Mouse (Mus musculus) lung, postnatal 25 days (tissue): ENCODE data around the gene Crebl2.

ENCODE experiments used
- DNase-seq: peaks from one replicate; pipeline ENCODE4 v3.0.0; 2022; ENCODE audit warnings: low spot score

Gene Crebl2

DNA sequence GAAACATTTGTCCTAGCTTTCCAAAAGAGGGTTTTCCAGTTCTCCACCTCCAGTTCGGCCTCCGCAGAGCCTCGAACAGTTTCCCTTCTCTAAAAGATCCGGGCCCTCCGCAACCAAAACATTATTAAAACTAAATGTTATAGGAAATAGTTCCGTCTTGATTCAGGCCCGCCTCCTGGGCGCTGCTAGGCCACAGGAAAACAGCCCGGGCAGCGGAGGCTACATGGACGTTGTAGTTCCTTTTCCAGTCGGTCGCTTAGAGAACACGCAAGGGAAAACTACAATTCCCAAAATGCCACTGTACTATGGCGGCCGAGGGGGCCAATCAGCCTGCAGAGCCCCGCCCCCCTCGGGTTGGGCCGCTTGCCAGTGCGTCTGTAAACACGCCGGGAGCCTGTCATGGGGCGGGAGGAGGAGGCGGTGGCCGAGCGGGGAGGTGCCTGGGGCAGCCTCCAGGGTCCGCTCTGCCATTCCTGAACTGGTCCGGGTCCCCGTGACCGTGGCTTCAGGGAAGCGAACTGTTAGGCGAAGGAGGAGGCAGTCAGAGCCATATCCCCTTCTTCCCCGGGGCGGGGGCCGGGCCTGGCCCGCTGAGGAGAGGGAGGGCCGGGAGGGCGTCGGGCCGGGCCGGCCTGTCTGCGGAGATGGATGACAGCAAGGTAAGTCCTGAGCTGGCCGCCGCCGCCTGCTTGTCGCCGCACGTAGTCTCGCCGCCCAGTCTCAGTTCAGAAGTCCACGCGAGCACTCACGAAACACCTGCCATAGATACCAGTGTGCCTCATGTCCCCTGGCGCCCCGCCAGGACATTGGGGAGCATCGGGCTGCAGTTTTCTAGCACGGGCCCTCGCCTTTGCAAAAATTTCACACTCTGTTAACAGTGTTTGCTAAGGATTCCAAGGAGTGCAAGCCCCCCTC lies at the start of gene Crebl2:
Crebl2 (plus strand) TSS at position 369 of the 915 bp plus-strand sequence.
- DNase-seq = peak; percentile 99

DNA sequence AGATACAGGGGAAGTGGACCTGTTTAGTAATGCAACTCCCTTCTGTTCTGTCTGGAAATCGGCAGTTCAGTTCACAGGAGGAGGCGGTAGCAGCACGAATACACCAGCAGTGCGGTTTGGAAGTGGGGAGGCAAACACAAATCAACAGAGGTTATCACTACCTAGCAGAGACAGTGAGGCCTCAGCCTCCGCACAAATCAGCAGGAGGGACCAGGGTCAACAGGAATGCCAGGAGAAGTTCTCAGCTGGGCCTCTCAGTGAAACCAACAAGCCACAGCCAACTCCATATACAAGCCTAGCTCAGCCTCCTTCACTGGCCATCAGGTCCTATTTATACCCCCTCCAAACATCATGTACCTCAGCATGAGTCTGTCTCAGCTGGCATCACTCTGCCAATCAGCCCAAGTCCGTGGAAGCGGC lies 48.5 kb upstream of the Crebl2 start:
- DNase-seq = no peak

DNA sequence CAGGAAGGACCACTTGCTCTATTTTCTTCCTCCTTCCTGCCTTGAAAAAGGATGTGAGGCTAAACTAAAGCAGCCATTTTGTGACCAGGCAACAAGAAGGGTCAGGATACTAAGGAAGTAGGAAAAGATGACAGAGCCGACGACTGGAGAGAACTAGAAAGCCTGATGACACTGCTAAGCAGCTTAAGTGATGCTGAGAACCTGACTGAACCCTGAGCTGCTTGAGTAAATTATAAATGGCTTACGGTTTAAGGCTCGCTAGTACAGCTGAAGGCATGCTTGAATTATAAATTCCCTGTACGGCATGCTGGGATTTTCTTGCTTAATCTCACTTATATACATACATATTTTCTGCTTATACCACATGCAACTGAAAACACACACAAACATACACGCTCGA lies 47.1 kb upstream of the Crebl2 start:
- DNase-seq = no peak

DNA sequence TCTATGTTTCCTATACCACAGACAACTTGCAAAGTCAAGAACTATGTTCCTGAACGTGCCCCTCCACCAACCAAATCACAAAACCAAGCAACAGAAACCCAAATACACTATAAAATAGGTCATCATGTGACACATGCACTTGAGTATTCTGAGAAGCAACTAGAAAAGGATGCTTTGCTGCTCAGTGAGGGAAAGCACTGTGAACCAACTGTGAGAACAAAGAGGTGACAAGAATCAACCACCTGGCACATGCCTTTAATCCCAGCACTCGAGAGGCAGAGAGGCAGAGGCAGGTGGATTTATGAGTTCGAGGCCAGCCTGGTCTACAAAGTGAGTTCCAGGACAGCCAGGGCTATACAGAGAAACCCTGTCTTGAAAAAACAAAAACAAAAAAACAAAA lies 43.5 kb upstream of the Crebl2 start:
- no peak for DNase-seq

DNA sequence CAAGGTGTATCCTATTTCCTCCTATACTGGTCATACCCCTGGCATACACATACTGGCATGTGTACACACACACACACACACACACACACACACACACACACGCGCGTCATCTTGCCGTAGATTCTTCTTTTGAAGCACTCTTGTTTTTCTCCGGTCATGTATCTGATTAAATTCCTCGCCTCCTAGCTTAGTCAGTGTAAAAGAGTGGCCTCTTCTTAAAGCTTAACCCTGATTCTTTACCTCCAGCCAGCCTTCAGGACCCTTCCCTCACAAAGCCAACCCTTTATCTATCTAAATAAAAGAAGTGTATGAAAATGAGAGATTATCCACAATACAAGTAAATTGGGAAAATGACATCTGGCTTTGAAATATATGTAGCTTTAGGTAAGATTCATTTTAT lies 40.9 kb upstream of the Crebl2 start:
- DNase-seq = no peak

DNA sequence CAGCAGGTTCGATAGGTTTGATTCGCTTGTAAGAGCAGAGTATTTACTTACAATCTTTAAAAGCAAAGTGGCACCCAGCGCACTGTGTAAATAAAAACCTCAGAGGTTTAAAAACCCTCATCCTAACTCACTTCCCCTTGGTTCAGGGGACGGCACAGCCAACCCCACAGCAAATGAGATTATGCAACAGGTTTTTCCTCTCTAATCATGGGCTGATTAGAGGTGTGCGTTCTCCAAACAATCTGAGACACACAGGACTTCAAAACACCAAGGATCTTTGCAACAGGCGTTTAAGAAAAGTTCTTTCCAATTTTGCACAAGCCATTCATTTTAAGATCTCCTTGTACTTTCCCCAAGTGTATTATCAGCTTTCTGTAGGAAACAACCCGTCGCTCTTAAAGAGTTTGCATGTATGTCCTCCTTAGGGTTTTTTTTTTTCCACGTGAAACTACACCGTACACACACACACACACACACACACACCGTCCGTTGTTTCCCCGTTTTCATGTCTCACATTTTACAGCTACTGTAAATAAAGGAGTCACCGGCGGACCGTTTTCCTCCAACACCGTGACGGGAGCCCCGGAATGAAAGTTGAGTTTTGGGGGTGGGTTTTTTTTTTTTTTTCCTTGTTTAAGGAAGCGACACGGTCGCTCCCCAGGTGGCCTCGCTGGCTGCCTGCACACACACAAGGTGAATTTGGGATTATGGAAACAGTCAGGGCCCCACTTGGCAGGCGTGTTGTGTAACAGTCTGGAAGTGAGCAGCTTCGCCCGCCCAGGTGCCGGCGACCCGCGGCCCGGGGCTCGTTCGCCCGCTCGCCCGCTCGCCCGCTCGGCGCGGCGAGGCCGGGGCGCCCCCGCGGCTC lies 38.5 kb upstream of the Crebl2 start:
- DNase-seq = peak; percentile 83

DNA sequence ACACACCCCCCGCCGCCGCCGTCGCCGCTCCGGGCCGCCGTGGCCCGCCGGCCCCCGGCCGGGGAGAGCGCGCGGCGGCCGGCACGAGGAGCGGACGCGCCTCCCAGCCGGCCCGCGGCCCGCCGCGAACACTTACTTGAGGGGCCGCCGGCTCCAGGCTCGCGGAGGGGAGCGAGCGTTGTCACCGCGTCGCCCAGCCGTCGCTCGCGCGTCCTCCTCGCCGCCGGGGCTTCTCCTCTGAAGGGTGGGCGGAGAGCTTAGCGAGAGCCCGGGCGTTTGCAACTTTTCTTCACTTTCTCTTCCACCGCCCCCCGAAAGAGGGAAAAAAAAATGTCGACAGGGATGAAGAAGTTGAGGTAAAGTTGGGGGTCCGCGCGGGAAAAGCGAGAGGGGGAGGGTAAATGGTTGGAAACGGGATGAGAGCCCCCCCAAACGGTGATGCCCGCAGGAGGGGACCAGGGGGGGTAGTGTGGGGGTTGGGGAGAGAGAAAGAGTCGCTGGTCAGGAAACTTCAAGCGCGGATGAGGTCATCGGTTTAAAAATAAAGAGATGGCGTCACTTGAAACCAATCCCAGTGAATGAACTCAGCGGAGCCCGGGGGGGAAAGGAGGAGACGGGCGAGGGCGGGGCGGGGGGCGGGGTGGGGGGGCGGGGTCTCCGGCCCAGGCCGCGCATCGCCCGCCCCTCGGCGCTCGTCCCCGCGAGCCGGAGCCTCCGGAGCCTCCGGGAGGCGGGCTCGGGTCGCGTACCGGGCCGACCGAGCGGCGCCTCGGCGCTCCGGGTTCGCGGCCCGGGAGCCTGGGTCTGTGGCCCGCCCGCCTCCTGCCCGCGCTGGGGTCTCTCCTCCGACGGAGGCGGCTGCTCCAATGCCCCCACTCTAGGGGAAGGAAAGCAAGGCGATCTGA lies 37.6 kb upstream of the Crebl2 start, which contains the start of gene Dusp16:
Dusp16 (minus strand) TSS at position 485 of the 905 bp plus-strand sequence.
- DNase-seq = peak; percentile 97

DNA sequence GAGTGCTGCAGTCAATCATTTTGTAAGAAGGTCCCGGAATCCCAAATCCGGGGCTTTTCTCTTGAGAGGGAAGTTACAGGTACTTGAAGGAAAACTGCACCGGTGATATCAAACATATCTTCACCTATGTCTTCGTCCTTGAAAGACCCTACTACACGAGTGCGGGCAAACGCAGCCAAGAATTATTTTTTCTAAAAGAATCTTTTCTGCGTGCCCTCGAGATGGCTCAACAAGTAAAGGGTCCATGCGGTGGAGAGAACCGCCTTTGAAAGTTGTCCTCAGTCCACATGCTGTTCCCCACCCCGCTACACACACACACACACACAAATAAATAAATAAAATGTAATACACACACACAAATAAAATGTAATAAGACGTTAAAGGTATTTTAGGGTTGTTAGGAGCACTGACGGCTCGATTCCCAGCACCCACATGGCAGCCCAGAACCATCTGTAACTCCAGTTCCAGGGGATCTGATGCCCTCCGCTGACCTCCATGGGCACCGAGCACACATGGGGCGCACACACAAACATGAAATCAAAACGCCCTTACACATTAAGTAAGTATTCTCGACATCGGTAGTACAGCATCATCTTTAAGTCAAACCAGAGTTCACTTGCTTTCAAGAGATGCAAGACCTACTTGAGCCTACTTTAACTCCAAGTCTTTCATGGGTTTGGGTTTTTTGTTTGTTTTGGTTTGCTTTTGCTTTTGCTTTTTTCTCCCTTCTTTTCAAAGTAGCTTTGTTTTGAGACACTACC lies 36.7 kb upstream of the Crebl2 start:
- no peak for DNase-seq

DNA sequence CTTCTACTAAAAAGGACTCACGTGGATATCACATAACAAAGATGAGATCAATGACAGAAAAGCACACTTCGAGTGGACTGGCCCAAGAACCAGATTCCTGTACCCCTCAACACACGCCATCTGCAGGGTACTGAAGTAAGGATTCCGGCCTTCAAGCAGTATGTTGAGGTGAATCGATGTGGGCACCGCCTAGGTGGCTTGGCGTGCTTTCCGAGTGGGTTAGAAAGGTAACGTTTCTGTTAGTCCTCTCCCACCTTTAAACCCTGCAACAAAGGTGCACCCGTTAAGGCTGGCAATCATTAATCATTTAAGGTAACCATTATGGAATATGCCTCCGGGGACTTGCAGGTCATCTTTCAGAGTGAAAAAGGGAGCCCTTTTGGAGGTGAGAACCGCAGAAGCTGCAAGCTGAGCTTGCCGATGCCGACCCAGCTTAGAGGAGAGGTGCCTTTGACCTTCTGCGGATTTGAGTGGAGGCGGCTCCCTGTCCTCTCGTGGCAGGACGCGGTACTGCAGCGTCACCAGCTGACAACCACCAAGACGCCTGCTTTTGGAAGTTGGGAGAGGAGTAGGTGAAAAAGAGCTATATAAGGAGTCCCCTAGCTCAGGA lies 35.9 kb upstream of the Crebl2 start:
- peak; percentile 88 for DNase-seq

DNA sequence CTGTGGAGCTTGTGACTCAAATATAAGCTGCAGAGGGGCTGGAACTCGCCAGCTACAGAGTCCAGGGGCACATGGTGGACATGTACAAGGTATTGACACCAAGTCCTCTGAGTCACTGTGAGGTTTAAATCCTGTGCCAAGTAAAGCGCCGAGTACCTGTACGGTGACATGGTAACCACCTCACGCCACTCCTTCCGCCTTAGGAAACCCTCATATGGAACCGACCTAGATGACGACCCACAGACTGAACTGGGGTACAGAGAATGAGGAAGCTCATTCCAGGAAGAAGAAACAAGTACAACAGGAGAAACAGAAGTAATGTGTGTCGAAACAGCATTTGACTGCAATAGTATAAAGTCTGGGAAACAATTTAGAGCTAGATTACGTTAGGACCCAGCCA lies 33.7 kb upstream of the Crebl2 start:
- DNase-seq = peak; percentile 63

DNA sequence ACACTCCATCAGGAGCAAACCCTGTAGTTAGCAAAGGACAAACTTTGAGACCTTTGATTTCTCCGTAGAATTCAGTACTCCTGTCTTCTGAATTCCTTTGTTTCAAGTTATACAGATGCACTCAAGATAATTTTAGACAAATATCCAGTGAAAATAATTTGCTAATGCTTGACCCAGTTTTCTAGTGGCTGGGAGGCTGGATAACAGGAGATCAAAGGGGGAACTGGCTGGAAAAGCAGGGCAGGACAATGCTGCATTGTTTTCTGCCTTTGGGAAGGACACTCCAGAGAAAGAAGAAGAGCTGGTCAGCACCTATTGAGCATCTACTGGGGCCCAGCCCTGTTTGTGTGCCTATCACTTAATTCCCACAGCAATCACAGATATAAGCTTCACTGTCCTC lies 28.5 kb upstream of the Crebl2 start:
- no peak for DNase-seq

DNA sequence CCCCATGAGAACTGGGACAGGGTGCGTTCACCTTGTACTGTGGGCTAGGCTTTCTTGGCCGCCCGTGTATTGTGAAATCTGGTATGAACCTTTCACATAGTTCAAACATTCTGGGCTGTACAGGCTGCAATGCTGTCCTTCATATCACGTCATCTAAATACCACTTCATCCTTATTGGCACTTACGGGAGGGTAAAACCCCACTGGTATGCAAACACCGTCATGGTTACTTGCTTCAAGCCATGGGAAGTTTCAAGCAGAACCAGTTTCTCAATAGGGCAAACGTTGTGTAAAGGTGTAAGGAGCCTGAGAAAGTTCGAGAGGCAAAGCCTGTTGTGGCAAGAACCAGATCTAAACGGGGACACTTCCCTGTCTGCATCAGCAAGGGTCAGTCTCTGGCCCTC lies 27.3 kb upstream of the Crebl2 start:
- peak; percentile 94 for DNase-seq

DNA sequence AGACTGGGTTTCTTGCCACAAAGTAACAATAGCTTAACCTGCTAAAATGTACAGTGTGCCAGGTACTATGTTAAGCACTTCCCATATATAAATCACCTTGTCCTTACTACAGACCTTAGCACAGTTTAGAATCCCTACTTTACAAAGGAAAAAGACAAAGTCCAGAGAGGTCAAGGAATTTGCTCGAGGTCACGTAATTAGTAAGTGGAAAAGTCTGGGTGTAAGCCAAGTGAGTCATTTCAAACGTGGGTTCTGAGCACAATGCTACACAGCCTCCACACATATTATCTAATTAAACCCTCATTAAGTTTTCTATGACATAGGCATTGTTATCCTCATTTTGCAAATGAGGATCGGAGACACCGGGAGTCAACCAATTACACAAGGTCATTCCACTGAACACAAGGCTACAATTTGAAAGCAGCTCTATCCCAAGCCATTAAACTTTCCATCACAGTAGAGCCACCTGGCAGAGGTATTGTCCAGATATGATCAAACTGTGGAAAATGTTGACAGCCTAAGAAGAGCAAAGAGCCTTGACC lies 25.1 kb upstream of the Crebl2 start:
- no peak for DNase-seq

DNA sequence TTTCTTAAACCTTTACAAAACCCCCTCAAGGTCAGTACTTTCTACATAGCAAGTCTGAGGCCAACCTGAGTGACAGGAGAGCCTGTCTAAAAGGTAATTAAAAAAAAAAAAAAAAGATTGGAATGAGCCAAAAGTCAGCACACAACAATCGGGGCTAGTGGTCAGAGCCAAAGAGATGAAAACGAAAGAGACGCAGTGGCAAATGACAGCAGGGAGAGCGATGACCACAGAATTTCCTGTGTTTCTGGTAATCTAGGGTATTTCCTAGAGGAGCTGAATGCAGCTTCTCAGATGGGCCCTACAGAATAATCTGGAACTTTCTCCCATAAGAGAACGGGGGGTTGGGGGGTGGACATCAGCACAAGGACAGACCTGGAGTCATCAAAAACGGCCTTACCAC lies 23.8 kb upstream of the Crebl2 start:
- no peak for DNase-seq

DNA sequence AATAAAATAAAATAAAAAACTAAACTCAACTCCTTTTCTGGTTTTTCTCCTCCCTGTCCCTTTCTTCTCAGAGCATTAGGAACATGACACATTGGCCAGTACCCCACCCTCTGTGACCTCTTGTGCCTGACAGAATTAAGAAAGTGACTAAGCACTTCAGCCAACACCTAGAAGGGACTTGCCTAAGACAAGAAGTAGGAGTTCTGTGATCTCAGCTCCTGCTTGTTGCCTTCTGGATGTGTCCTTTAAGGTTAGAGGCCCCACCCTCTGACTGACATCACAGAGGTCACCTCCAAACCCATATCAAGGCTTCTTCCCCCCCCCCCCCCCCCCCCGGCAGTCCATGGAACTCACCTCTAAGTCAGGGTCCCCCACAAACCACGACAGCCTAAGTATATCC lies 22.9 kb upstream of the Crebl2 start:
- DNase-seq = no peak

DNA sequence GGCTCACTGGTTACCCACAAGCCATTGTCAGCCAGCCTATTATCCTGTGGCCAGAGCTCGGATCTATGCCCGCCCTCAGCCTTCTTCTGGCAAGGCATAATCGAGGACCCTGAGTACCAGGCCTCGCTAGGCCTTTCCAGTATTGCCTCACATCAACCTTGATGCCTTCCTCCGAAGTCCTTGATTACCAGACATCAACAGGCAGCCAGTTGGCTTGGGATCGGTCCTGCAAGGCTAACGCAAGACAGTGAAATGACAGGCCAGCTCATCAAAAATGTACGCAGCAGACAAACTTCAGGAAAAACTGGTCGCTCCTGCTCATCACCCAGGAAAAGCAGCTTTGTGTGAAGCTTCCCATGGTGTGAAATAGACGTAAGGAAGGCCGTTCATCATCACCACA lies 22.2 kb upstream of the Crebl2 start:
- DNase-seq = no peak

DNA sequence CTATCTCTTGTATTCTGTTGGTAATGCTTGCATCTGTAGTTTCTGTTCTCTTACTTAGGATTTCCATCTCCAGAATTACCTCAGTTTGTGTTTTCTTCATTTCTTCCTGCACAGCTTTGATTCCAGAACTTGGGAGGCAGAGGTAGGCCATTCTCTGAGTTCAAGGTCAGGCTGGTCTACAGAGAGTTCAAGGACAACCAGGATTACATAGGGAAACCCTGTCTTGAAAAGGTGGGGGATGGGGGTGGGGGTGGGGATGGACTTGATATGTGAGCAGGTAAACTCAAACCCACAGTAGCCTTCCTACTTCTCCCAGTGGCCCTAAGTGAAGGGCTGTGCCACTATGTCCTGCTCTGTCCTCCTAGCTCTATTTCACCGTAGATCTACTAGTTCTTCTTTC lies 16.9 kb upstream of the Crebl2 start:
- no peak for DNase-seq

DNA sequence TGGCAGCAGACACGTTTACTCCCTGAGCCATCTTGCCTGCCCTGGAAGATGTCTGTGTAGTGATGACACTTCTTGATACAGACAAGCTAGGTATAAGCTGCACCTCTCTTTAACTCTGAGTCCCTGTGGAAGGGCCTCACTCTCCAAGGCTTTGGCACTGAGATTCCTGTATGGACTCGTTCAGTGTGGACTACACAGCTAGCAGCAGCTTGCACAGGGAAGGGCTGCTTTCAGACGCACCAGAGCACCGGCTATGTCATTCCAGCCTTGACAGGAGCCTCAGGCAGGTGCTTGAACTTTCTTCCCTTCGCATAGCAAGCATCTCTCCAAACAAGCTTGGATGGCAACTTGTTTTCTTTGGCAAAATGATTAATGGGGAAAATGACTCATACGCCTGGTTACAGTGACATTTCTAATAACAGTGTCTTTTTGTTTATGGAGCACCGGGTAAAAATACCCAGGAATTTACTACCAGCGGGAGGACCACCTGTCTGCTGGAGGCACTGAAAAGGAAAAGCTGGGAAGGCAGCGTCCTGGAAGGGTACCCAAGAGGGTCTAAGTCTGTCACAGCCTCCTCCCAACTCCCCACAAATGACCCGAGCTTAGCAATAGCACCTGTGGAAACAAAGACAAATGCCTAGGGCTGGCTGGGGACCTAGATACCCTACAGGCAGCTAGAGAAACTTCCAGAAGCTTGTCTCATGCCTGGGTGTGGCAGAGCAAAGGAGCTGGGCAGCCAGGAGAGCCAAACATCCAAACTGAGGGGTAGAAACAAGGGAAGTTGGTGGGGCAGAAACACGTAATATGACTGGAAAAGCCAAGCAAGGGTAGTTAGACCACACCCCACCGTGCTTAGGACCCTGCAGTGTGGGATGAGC lies 12.7 kb upstream of the Crebl2 start:
- no peak for DNase-seq

DNA sequence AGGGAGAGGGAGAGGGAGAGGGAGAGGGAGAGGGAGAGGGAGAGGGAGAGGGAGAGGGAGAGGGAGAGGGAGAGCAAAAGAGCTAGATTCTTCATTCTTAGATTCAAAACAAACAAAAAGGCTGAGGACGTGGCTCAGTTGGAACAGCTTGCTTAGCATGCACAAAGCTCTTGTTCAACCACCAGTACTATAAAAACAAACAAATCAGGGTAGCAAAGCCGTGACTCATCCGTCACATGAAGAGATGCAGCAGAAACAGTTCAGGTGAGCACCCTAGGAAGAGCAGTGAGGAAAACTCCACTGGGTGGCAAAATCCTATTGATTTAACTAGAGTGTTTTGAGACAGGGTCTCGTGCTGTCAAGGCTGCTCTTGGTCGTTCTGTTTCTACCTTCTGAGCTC lies 10.2 kb upstream of the Crebl2 start:
- DNase-seq = peak; percentile 46
